9 mouse cellular contexts compared by ENCODE assay signal in genomic region chr10:78463769-78464167, GRCm38 (mm10). TPM values are rescaled to one million over a fixed set of nuclear protein-coding genes. Genes with fewer than 3 reads are reported as not detected.
DNase-seq lines count a peak whose midpoint lies in the region; ATAC-seq and TF ChIP-seq lines count a peak whose summit lies in the region.
"Had no signal": no experiment of that assay in that cellular context is flagged by ENCODE, and none has a peak within 500 bp of the region (broad histone marks: within the 10 kb centered on the region; RNA-seq: fewer than 3 reads in every experiment).

No protein-coding gene starts in this region.

- 65% methylated on average over 3 of the region's 3 CpGs for WGBS in lung, adult 2 months
- WGBS in embryonic facial prominence, embryonic 15.5 days: 79% methylated on average over 3 of the region's 3 CpGs
- 75% methylated on average over 3 of the region's 3 CpGs for WGBS in kidney, embryonic 15.5 days
- 83% methylated on average over 3 of the region's 3 CpGs for WGBS in neural tube, embryonic 13.5 days

- TF ChIP-seq POLR2A in lung, adult 2 months (IDR thresholded peaks at IDR 0.05; ENCODE audit: borderline replicate concordance, extremely low read depth, low read depth, low read length): no peak

- H3K4me2 ChIP-seq in embryonic facial prominence, embryonic 15.5 days (replicated peaks): peak overlapping the region; percentile 99
- peak overlapping the region; percentile 100 for H3K4me2 ChIP-seq in kidney, embryonic 15.5 days
- H3K4me2 ChIP-seq in neural tube, embryonic 13.5 days: peak overlapping the region; percentile 100

- H3K27me3 ChIP-seq in embryonic facial prominence, embryonic 15.5 days: no peaks in the 10 kb centered on the region
- no peaks in the 10 kb centered on the region for H3K27me3 ChIP-seq in kidney, embryonic 15.5 days
- peaks cover 10% of the 10 kb centered on the region; the same call in 1 of the 2 replicates for H3K27me3 ChIP-seq in neural tube, embryonic 13.5 days

- H3K9ac ChIP-seq in embryonic facial prominence, embryonic 15.5 days: 0 out of 2 replicates have a peak overlapping the region, but pooled peaks have one; percentile 68
- peak overlapping the region; percentile 69; the same call in 1 of the 2 replicates for H3K9ac ChIP-seq in kidney, embryonic 15.5 days
- peak overlapping the region; percentile 82 for H3K9ac ChIP-seq in neural tube, embryonic 13.5 days

- ATAC-seq in embryonic facial prominence, embryonic 15.5 days (ENCODE audit: insufficient number of reproducible peaks, low FRiP score, low TSS enrichment, low read depth): no peak
- no peak for ATAC-seq in kidney, embryonic 15.5 days (replicated peaks; ENCODE audit: low FRiP score)
- no peak for ATAC-seq in neural tube, embryonic 13.5 days (ENCODE audit: low read depth)

- H3K27ac ChIP-seq in embryonic facial prominence, embryonic 15.5 days (replicated peaks): no peak overlapping the region
- peak overlapping the region; percentile 32; the same call in 1 of the 2 replicates for H3K27ac ChIP-seq in kidney, embryonic 15.5 days
- no peak overlapping the region for H3K27ac ChIP-seq in neural tube, embryonic 13.5 days (replicated peaks)

- intact Hi-C loops in left cerebral cortex, postnatal 36 days (cut with DNase I): loop anchor here (10.0 kb wide), 1 partner anchor 281 kb away; no protein-coding TSS in a partner anchor

- no peak for DNase-seq in lung, adult 2 months
- DNase-seq in lung, postnatal 4 days: no peak
- no peak for DNase-seq in frontal cortex, postnatal 14 days (ENCODE audit: low spot score in 2 of 2)
- no peak for DNase-seq in left cerebral cortex, postnatal 36 days (ENCODE audit: low spot score in 2 of 2)
- no peak for DNase-seq in right cerebral cortex, postnatal 36 days (ENCODE audit: low spot score in 2 of 2)

- no peaks in the 10 kb centered on the region for H3K36me3 ChIP-seq in embryonic facial prominence, embryonic 15.5 days
- no peaks in the 10 kb centered on the region for H3K36me3 ChIP-seq in kidney, embryonic 15.5 days
- no peaks in the 10 kb centered on the region for H3K36me3 ChIP-seq in neural tube, embryonic 13.5 days

- H3K4me3 ChIP-seq in lung, adult 2 months (replicated peaks; ENCODE audit: extremely low read depth, low read depth, low read length): peak overlapping the region; percentile 96
- peak overlapping the region; percentile 74 for H3K4me3 ChIP-seq in embryonic facial prominence, embryonic 15.5 days (replicated peaks)
- peak overlapping the region; percentile 67 for H3K4me3 ChIP-seq in kidney, embryonic 15.5 days (replicated peaks)
- peak overlapping the region; percentile 76 for H3K4me3 ChIP-seq in neural tube, embryonic 13.5 days

- H3K9me3 ChIP-seq in embryonic facial prominence, embryonic 15.5 days (replicated peaks): no peaks in the 10 kb centered on the region
- H3K9me3 ChIP-seq in kidney, embryonic 15.5 days (replicated peaks): no peaks in the 10 kb centered on the region
- no peaks in the 10 kb centered on the region for H3K9me3 ChIP-seq in neural tube, embryonic 13.5 days

- TF ChIP-seq CTCF in lung, adult 2 months (IDR thresholded peaks at IDR 0.05; ENCODE audit: insufficient read depth, low read length): no peak

- H3K4me1 ChIP-seq in lung, adult 2 months (ENCODE audit: control insufficient read depth, insufficient read depth, low read length): peaks cover 5% of the 10 kb centered on the region
- peaks cover 27% of the 10 kb centered on the region for H3K4me1 ChIP-seq in embryonic facial prominence, embryonic 15.5 days
- peaks cover 40% of the 10 kb centered on the region for H3K4me1 ChIP-seq in kidney, embryonic 15.5 days
- peaks cover 23% of the 10 kb centered on the region for H3K4me1 ChIP-seq in neural tube, embryonic 13.5 days (replicated peaks)

RNA-seq across cellular contexts. Expression of gene Pdxk, which starts 1.0 kb away (rescaled TPM):
- polyA plus RNA-seq in lung, adult 2 months (2012; rRNA removed): 20.4 and 21.5 TPM in 2 replicates
- polyA plus RNA-seq in embryonic facial prominence, embryonic 15.5 days (2015; fragmentation: Nextera tagmentation; extraction: Ambion mirVana): 12.7 and 14.1 TPM in 2 replicates
- 17.2 and 20.4 TPM in 2 replicates for polyA plus RNA-seq in kidney, embryonic 15.5 days (2015; fragmentation: Nextera tagmentation; extraction: Ambion mirVana)
- 16.1 and 18.6 TPM in 2 replicates for polyA plus RNA-seq in neural tube, embryonic 13.5 days (2015; fragmentation: Nextera tagmentation; extraction: Ambion mirVana)
- 100 to 1,000 TPM; 114 to 120 TPM for total RNA-seq in left cerebral cortex, postnatal 36 days (2021)

RNA-seq across cellular contexts. Expression of gene Cstb, which starts 38.3 kb away (rescaled TPM):
- 51.9 and 62.7 TPM in 2 replicates for polyA plus RNA-seq in lung, adult 2 months (2012; rRNA removed)
- polyA plus RNA-seq in embryonic facial prominence, embryonic 15.5 days (2015; fragmentation: Nextera tagmentation; extraction: Ambion mirVana): 265 and 273 TPM in 2 replicates
- polyA plus RNA-seq in kidney, embryonic 15.5 days (2015; fragmentation: Nextera tagmentation; extraction: Ambion mirVana): 182 and 209 TPM in 2 replicates
- polyA plus RNA-seq in neural tube, embryonic 13.5 days (2015; fragmentation: Nextera tagmentation; extraction: Ambion mirVana): 107 and 115 TPM in 2 replicates
- 10 to 100 TPM; 35.4 to 42.4 TPM for total RNA-seq in left cerebral cortex, postnatal 36 days (2021)

RNA-seq across cellular contexts. Expression of gene Rrp1, which starts 50.9 kb away (rescaled TPM):
- polyA plus RNA-seq in lung, adult 2 months (2012; rRNA removed): 57.4 and 82.5 TPM in 2 replicates
- 292 and 298 TPM in 2 replicates for polyA plus RNA-seq in embryonic facial prominence, embryonic 15.5 days (2015; fragmentation: Nextera tagmentation; extraction: Ambion mirVana)
- 287 and 316 TPM in 2 replicates for polyA plus RNA-seq in kidney, embryonic 15.5 days (2015; fragmentation: Nextera tagmentation; extraction: Ambion mirVana)
- 365 and 462 TPM in 2 replicates for polyA plus RNA-seq in neural tube, embryonic 13.5 days (2015; fragmentation: Nextera tagmentation; extraction: Ambion mirVana)
- total RNA-seq in left cerebral cortex, postnatal 36 days (2021): 100 to 1,000 TPM; 348 to 358 TPM

RNA-seq across cellular contexts. Expression of gene Olfr1358, which starts 53.5 kb away (rescaled TPM):
- polyA plus RNA-seq in lung, adult 2 months (2012; rRNA removed): not detected in 2 replicates
- 0.21 TPM in 1 of 2 replicates, not detected in the other for polyA plus RNA-seq in embryonic facial prominence, embryonic 15.5 days (2015; fragmentation: Nextera tagmentation; extraction: Ambion mirVana)
- not detected in 2 replicates for polyA plus RNA-seq in kidney, embryonic 15.5 days (2015; fragmentation: Nextera tagmentation; extraction: Ambion mirVana)
- not detected in 2 replicates for polyA plus RNA-seq in neural tube, embryonic 13.5 days (2015; fragmentation: Nextera tagmentation; extraction: Ambion mirVana)
- not detected for total RNA-seq in left cerebral cortex, postnatal 36 days (2021)
- total RNA-seq: left cerebral cortex, adult 8-10 months had no signal
